ENCODE assay signal across 8 mouse cellular contexts in genomic region chr8:122269404-122269803, GRCm38 (mm10). TPM values are rescaled to one million over a fixed set of nuclear protein-coding genes. Genes with fewer than 3 reads are reported as not detected.
DNase-seq lines count a peak whose midpoint lies in the region; ATAC-seq and TF ChIP-seq lines count a peak whose summit lies in the region.

No protein-coding gene starts in this region.

- H3K4me1 ChIP-seq in kidney, adult 2 months (ENCODE audit: control insufficient read depth, insufficient read depth, low read length): no peaks in the 10 kb centered on the region
- H3K4me1 ChIP-seq in limb, embryonic 14.5 days (ENCODE audit: control insufficient read depth, insufficient read depth, low read length): peaks cover 12% of the 10 kb centered on the region
- H3K4me1 ChIP-seq in midbrain, embryonic 15.5 days: peaks cover 22% of the 10 kb centered on the region

- no peaks in the 10 kb centered on the region for H3K9me3 ChIP-seq in limb, embryonic 14.5 days (ENCODE audit: control insufficient read depth, low read length)
- H3K9me3 ChIP-seq in midbrain, embryonic 15.5 days: no peaks in the 10 kb centered on the region

- peak overlapping the region; percentile 69 for H3K4me2 ChIP-seq in limb, embryonic 14.5 days (replicated peaks; ENCODE audit: low read depth, low read length, severe bottlenecking)
- peak overlapping the region; percentile 68 for H3K4me2 ChIP-seq in midbrain, embryonic 15.5 days

- peak; percentile 58 for DNase-seq in 3134 (ENCODE audit: extremely low read depth, insufficient read length, low spot score)
- DNase-seq in adrenal gland, adult 2 months: peak; percentile 73
- peak; percentile 84 for DNase-seq in embryo, embryonic 11 days
- peak; percentile 62 to 82 for DNase-seq in heart, adult 18-20 months
- DNase-seq in kidney, adult 2 months: peak; percentile 65
- peak; percentile 63 for DNase-seq in limb, embryonic 14.5 days (ENCODE audit: low spot score)
- DNase-seq in spleen, postnatal 14 days (ENCODE audit: low spot score in 2 of 2): peak; percentile 64 to 78

- H3K9ac ChIP-seq in limb, embryonic 14.5 days (ENCODE audit: low read depth, low read length, severe bottlenecking): peak overlapping the region; percentile 52
- H3K9ac ChIP-seq in midbrain, embryonic 15.5 days: peak overlapping the region; percentile 35

- no peak for TF ChIP-seq POLR2A in kidney, adult 2 months (IDR thresholded peaks at IDR 0.05; ENCODE audit: low read depth, low read length)
- no peak for TF ChIP-seq POLR2A in limb, embryonic 14.5 days (IDR thresholded peaks at IDR 0.05; ENCODE audit: borderline replicate concordance, extremely low read depth, insufficient read depth, insufficient read length)

- H3K27me3 ChIP-seq in kidney, adult 2 months (replicated peaks; ENCODE audit: control insufficient read depth, insufficient read depth, low read length): no peaks in the 10 kb centered on the region
- peaks cover 6% of the 10 kb centered on the region; the same call in 1 of the 2 replicates for H3K27me3 ChIP-seq in limb, embryonic 14.5 days (ENCODE audit: control insufficient read depth, insufficient read depth, low read length)
- peaks cover 11% of the 10 kb centered on the region; the same call in 1 of the 2 replicates for H3K27me3 ChIP-seq in midbrain, embryonic 15.5 days (replicated peaks)

- TF ChIP-seq CTCF in kidney, adult 2 months (conservative IDR thresholded peaks at IDR 0.05; ENCODE audit: insufficient read depth, insufficient read length, low read depth, low read length): peak; percentile 85

- ATAC-seq in limb, embryonic 14.5 days (ENCODE audit: low FRiP score, low read depth): peak; percentile 52; the same call in 1 of the 2 replicates
- ATAC-seq in midbrain, embryonic 15.5 days (replicated peaks): peak; percentile 59

- H3K36me3 ChIP-seq in kidney, adult 2 months (ENCODE audit: control insufficient read depth, insufficient read depth, low read length): no peaks in the 10 kb centered on the region
- 0 out of 2 replicates have a peak, but pooled peaks cover 7% of the 10 kb centered on the region for H3K36me3 ChIP-seq in limb, embryonic 14.5 days (ENCODE audit: control insufficient read depth, insufficient read depth, low read length)
- no peaks in the 10 kb centered on the region for H3K36me3 ChIP-seq in midbrain, embryonic 15.5 days (replicated peaks)

- H3K27ac ChIP-seq in kidney, adult 2 months (ENCODE audit: insufficient read depth, low read depth, low read length): no peak overlapping the region
- H3K27ac ChIP-seq in limb, embryonic 14.5 days (replicated peaks; ENCODE audit: low read depth, low read length): no peak overlapping the region
- H3K27ac ChIP-seq in midbrain, embryonic 15.5 days: no peak overlapping the region

- 8% methylated on average over 21 of the region's 21 CpGs for WGBS in kidney, adult 2 months
- WGBS in limb, embryonic 14.5 days: 6% methylated on average over 13 of the region's 21 CpGs
- 8% methylated on average over 21 of the region's 21 CpGs for WGBS in midbrain, embryonic 15.5 days

- peak overlapping the region; percentile 51 for H3K4me3 ChIP-seq in kidney, adult 2 months (ENCODE audit: insufficient read depth, low read depth, low read length)
- H3K4me3 ChIP-seq in limb, embryonic 14.5 days (replicated peaks; ENCODE audit: low read length): peak overlapping the region; percentile 35
- peak overlapping the region; percentile 41 for H3K4me3 ChIP-seq in midbrain, embryonic 15.5 days

RNA-seq across cellular contexts. Expression of gene Zfpm1, which starts 12.5 kb away (rescaled TPM):
- total RNA-seq in adrenal gland, adult 2 months (2021): 10 to 100 TPM; 16.0 to 24.2 TPM
- polyA plus RNA-seq in adrenal gland, adult 2 months (2012; rRNA removed): 37.4 and 60.4 TPM in 2 replicates
- total RNA-seq in heart, adult 18-20 months (2021): 10 to 100 TPM; 18.4 to 23.0 TPM
- 9.7 and 11.8 TPM in 2 replicates for polyA plus RNA-seq in kidney, adult 2 months (2012; rRNA removed)
- 10.4 and 13.8 TPM in 2 replicates for polyA plus RNA-seq in limb, embryonic 14.5 days (2012; rRNA removed)
- polyA plus RNA-seq in limb, embryonic 14.5 days (2014; fragmentation: Nextera tagmentation; extraction: Ambion mirVana): 1.9 and 2.1 TPM in 2 replicates
- polyA plus RNA-seq in midbrain, embryonic 15.5 days (2015; fragmentation: Nextera tagmentation; extraction: Ambion mirVana): 1.5 and 1.8 TPM in 2 replicates
